Comparison of ENCODE assay signal across 8 mouse cellular contexts in genomic region chr2:121169902-121170301, GRCm38 (mm10). TPM values are rescaled to one million over a fixed set of nuclear protein-coding genes. Genes with fewer than 3 reads are reported as not detected.
A peak's percentile ranks its signal among the peaks of the same experiment; 100 is the strongest.
DNase-seq lines count a peak whose midpoint lies in the region; ATAC-seq and TF ChIP-seq lines count a peak whose summit lies in the region.

No protein-coding gene starts in this region.

- H3K4me1 ChIP-seq in erythroblast, embryonic 14.5 days (ENCODE audit: control insufficient read depth), result peaks cover 35% of the 10 kb centered on the region
- H3K4me1 ChIP-seq in hindbrain, embryonic 12.5 days, result peaks cover 24% of the 10 kb centered on the region
- peaks cover 10% of the 10 kb centered on the region for H3K4me1 ChIP-seq in liver, adult 2 months (ENCODE audit: control insufficient read depth, insufficient read depth, low read length)

- no peak overlapping the region for H3K27ac ChIP-seq in hindbrain, embryonic 12.5 days
- H3K27ac ChIP-seq in liver, adult 2 months (replicated peaks; ENCODE audit: insufficient read depth, low read depth, low read length), result peak overlapping the region; percentile 86

- WGBS in hindbrain, embryonic 12.5 days, result 6% methylated on average over 9 of the region's 9 CpGs
- under 1% methylated on average over 9 of the region's 9 CpGs for WGBS in liver, adult 2 months

- H3K9ac ChIP-seq in hindbrain, embryonic 12.5 days, result peak overlapping the region; percentile 90
- peak overlapping the region; percentile 84 for H3K9ac ChIP-seq in liver, adult 2 months (ENCODE audit: low read depth, low read length)

- TF ChIP-seq POLR2A in liver, adult 2 months (IDR thresholded peaks at IDR 0.05; ENCODE audit: extremely low read depth, insufficient read depth, low read length), result no peak
- TF ChIP-seq POLR2A in myocyte (IDR thresholded peaks at IDR 0.05; ENCODE audit: insufficient read length, low read depth), result no peak

- peak overlapping the region; percentile 85 for H3K4me3 ChIP-seq in erythroblast, embryonic 14.5 days (replicated peaks)
- H3K4me3 ChIP-seq in hindbrain, embryonic 12.5 days, result peak overlapping the region; percentile 83
- H3K4me3 ChIP-seq in liver, adult 2 months (ENCODE audit: insufficient read depth, low read depth, low read length), result peak overlapping the region; percentile 85
- peak overlapping the region; percentile 96 for H3K4me3 ChIP-seq in myocyte

- no peak for ATAC-seq in hindbrain, embryonic 12.5 days (ENCODE audit: low FRiP score)

- DNase-seq in embryo, embryonic 10 days (ENCODE audit: low spot score), result peak; percentile 7
- no peak for DNase-seq in embryo, embryonic 9.5 days (ENCODE audit: extremely low spot score)
- peak; percentile 70 for DNase-seq in adrenal gland, postnatal 14 days
- DNase-seq in liver, adult 2 months (ENCODE audit: extremely low read depth, low read depth, low spot score), result peak; percentile 63
- DNase-seq in right cerebral cortex, postnatal 36 days (ENCODE audit: low spot score in 2 of 2), result no peak

- no peaks in the 10 kb centered on the region for H3K9me3 ChIP-seq in erythroblast, embryonic 14.5 days (ENCODE audit: control insufficient read depth, low read length)
- H3K9me3 ChIP-seq in hindbrain, embryonic 12.5 days (replicated peaks), result no peaks in the 10 kb centered on the region

- TF ChIP-seq CTCF in liver, adult 2 months (IDR thresholded peaks at IDR 0.05; ENCODE audit: low read depth, low read length), result no peak

- H3ac ChIP-seq in myocyte (ENCODE audit: control insufficient read depth, insufficient read length), result peak overlapping the region; percentile 81

- peaks cover 50% of the 10 kb centered on the region for H3K36me3 ChIP-seq in erythroblast, embryonic 14.5 days (ENCODE audit: control insufficient read depth)
- peaks cover 28% of the 10 kb centered on the region for H3K36me3 ChIP-seq in hindbrain, embryonic 12.5 days
- peaks cover 20% of the 10 kb centered on the region for H3K36me3 ChIP-seq in liver, adult 2 months (ENCODE audit: control insufficient read depth, insufficient read depth, low read length)
- peaks cover 10% of the 10 kb centered on the region for H3K36me3 ChIP-seq in myocyte (ENCODE audit: control insufficient read depth, insufficient read depth)

- H3K79me2 ChIP-seq in liver, adult 2 months (ENCODE audit: control insufficient read depth, insufficient read depth, low read length), result no peaks in the 10 kb centered on the region; the same call in 1 of the 2 replicates
- H3K79me2 ChIP-seq in myocyte (ENCODE audit: control insufficient read depth, insufficient read depth), result peaks cover 16% of the 10 kb centered on the region

- H3K27me3 ChIP-seq in erythroblast, embryonic 14.5 days (ENCODE audit: control insufficient read depth), result no peaks in the 10 kb centered on the region
- H3K27me3 ChIP-seq in hindbrain, embryonic 12.5 days, result no peaks in the 10 kb centered on the region
- no peaks in the 10 kb centered on the region for H3K27me3 ChIP-seq in liver, adult 2 months (ENCODE audit: control insufficient read depth, insufficient read depth, low read length)
- no peaks in the 10 kb centered on the region for H3K27me3 ChIP-seq in myocyte (ENCODE audit: control insufficient read depth, insufficient read depth, insufficient read length)

- H3K4me2 ChIP-seq in hindbrain, embryonic 12.5 days (replicated peaks), result peak overlapping the region; percentile 74
- H3K4me2 ChIP-seq in myocyte (ENCODE audit: low read depth), result peak overlapping the region; percentile 95

TF ChIP-seq in myocyte, 11 proteins besides CTCF, POLR2A, EP300 and RAD21:
- TF ChIP-seq SRF (IDR thresholded peaks at IDR 0.05; ENCODE audit: control insufficient read depth, insufficient read length, low read depth) (no peak), MYOG (IDR thresholded peaks at IDR 0.05; ENCODE audit: control insufficient read depth in 1 of 3, insufficient read depth in 1 of 3, insufficient read length in 2 of 3, low read depth in 2 of 3) (no peak)

RNA-seq across cellular contexts. Expression of gene Tubgcp4, which starts 0.6 kb away (rescaled TPM):
- 31.3 and 34.7 TPM in 2 replicates for total RNA-seq in adrenal gland, postnatal 14 days (2021)
- 1.1 and 1.3 TPM in 2 replicates for polyA plus RNA-seq in erythroblast, embryonic 14.5 days (2012)
- 70.0 and 74.5 TPM in 2 replicates for polyA plus RNA-seq in hindbrain, embryonic 12.5 days (2016; fragmentation: Nextera tagmentation; extraction: Ambion mirVana)
- total RNA-seq in liver, adult 2 months (2014; rRNA removed), result 15.9 and 16.8 TPM in 2 replicates
- 19.1 and 20.2 TPM in 2 replicates for polyA plus RNA-seq in liver, adult 2 months (2012; rRNA removed)
- polyA plus RNA-seq in myocyte (2012; fragmentation: generic; extraction: Trizol), result 12.7 TPM

RNA-seq across cellular contexts. Expression of gene Zscan29, which starts 1.0 kb away (rescaled TPM):
- 15.7 and 17.5 TPM in 2 replicates for total RNA-seq in adrenal gland, postnatal 14 days (2021)
- polyA plus RNA-seq in erythroblast, embryonic 14.5 days (2012), result 0.47 and 0.48 TPM in 2 replicates
- 11.5 and 13.6 TPM in 2 replicates for polyA plus RNA-seq in hindbrain, embryonic 12.5 days (2016; fragmentation: Nextera tagmentation; extraction: Ambion mirVana)
- 5.4 and 5.9 TPM in 2 replicates for total RNA-seq in liver, adult 2 months (2014; rRNA removed)
- polyA plus RNA-seq in liver, adult 2 months (2012; rRNA removed), result 2.0 and 2.8 TPM in 2 replicates
- polyA plus RNA-seq in myocyte (2012; fragmentation: generic; extraction: Trizol), result 3.2 TPM

RNA-seq across cellular contexts. Expression of gene Lcmt2, which starts 29.4 kb away (rescaled TPM):
- total RNA-seq in adrenal gland, postnatal 14 days (2021), result 10.1 and 11.5 TPM in 2 replicates
- 0.27 and 0.32 TPM in 2 replicates for polyA plus RNA-seq in erythroblast, embryonic 14.5 days (2012)
- polyA plus RNA-seq in hindbrain, embryonic 12.5 days (2016; fragmentation: Nextera tagmentation; extraction: Ambion mirVana), result 22.3 and 24.7 TPM in 2 replicates
- 5.2 and 6.5 TPM in 2 replicates for total RNA-seq in liver, adult 2 months (2014; rRNA removed)
- 9.1 and 9.9 TPM in 2 replicates for polyA plus RNA-seq in liver, adult 2 months (2012; rRNA removed)
- polyA plus RNA-seq in myocyte (2012; fragmentation: generic; extraction: Trizol), result 2.9 TPM

RNA-seq across cellular contexts. Expression of gene Adal, which starts 29.7 kb away (rescaled TPM):
- 17.1 and 20.1 TPM in 2 replicates for total RNA-seq in adrenal gland, postnatal 14 days (2021)
- polyA plus RNA-seq in erythroblast, embryonic 14.5 days (2012), result 0.20 and 0.50 TPM in 2 replicates
- polyA plus RNA-seq in hindbrain, embryonic 12.5 days (2016; fragmentation: Nextera tagmentation; extraction: Ambion mirVana), result 29.2 and 29.6 TPM in 2 replicates
- 10.0 and 12.6 TPM in 2 replicates for total RNA-seq in liver, adult 2 months (2014; rRNA removed)
- polyA plus RNA-seq in liver, adult 2 months (2012; rRNA removed), result 7.1 and 8.0 TPM in 2 replicates
- polyA plus RNA-seq in myocyte (2012; fragmentation: generic; extraction: Trizol), result 1.5 TPM

Comparison
In these comparisons a context has a peak if more than half of its experiments do, and no peak if none do; other contexts are left out.
1. DNase-seq: peak in embryo, embryonic 10 days (single experiment), adrenal gland, postnatal 14 days (single experiment) and liver, adult 2 months (single experiment); none in embryo, embryonic 9.5 days (single experiment) and right cerebral cortex, postnatal 36 days (0 of 2).
2. Peak in every context shown above with its lines, with median percentiles within 50 percentile points of each other: H3K4me3 ChIP-seq.